Mouse (Mus musculus) megakaryocyte, embryonic 14.5 days (primary cell): Measurements from ENCODE around the gene Gm42669.

ENCODE experiments used
- FLI1 ChIP-seq: IDR thresholded peaks from 2 replicates; pipeline ENCODE4 v1.6.1; 2012; ENCODE audit warnings: low read length, inconsistent platforms, mixed read lengths
- GATA1 ChIP-seq: IDR thresholded peaks from 3 replicates; pipeline ENCODE4 v1.6.1; 2012; ENCODE audit warnings: mixed read lengths, low read length, inconsistent platforms, borderline replicate concordance

DNA sequence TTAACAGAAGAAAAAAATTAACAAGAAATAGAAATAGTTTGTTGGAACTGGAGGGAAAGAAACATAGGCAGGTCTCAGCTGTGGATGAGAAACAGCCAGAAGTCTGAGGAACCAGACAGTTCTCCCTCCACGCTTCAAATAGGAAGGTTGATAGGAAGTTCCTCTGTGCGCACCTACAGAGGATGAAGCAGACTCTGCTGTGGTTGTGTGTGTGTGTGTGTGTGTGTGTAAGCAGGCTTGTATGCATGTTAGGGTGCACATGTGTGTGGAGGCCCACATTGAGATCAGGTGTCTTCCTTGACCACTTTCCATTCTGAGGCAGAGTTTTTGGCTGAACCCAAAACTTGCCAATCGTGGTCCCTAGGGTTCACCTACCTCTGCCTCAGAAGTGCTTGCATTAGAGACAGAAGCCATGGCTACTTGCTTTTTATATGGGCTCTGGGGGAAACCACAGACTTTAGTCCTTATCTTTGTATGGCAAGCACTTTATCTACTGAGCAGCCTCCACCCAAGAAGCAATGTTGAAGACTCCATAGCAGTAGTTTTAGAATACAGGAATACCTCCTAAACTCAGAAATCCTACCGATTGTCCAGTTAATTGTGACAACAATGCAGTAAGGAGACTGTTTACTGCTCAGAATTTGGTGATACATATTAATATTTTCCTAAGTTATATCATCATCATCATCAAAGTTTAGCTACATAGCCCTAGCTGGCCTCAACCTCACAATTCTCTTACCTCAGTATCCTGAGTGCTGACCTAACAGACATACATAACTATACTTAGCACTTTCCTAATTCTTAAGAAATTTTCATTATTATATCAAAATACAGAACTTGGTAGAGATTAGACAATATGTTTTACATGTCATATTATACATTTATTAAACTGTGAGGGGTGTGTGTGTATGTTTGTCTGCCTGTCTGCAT lies 45.0 kb upstream of the Gm42669 start:
- no peak for TF ChIP-seq GATA1
- no peak for TF ChIP-seq FLI1
